Mouse (Mus musculus) left cerebral cortex, adult 11 months (tissue): ENCODE measurements around the gene Itga3.
A peak's percentile ranks its signal among the peaks of the same experiment; 100 is the strongest.

Experiments used
- DNase-seq: peaks from one replicate; pipeline ENCODE4 v3.0.0; 2022; ENCODE audit warnings: low spot score

The Itga3 gene

DNA sequence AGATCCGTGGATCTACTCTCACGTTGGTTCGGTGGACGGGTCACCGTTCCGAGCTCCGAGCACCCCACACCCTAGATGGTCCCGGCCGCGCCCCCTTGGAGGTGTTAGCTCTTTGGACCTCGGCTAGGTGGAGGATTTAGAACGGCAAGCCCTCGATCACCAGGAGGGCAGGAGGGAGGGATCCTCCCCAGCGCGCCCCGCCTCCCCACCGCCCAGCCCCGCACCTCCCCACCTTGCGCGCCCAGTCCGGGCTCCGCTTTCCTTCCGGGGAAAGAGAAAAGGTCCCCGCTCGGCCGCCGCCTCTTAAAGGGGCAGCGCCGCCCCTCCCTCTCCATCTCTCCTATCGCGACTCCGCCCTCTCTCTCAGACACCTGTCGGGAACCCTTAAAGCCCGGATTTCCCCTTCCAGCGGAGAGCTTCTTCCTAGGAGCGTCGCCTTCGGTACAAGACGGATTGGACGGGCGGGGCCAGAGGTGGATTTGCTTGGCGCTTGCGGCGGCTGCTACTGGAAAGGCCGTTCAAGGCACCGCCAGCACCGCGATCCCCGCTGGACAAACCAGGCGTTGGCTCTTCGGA, at the start of gene Itga3:
Gene Itga3 (minus strand): TSS at position 266 of the 576 bp plus-strand sequence.
- DNase-seq: peak; percentile 21

DNA sequence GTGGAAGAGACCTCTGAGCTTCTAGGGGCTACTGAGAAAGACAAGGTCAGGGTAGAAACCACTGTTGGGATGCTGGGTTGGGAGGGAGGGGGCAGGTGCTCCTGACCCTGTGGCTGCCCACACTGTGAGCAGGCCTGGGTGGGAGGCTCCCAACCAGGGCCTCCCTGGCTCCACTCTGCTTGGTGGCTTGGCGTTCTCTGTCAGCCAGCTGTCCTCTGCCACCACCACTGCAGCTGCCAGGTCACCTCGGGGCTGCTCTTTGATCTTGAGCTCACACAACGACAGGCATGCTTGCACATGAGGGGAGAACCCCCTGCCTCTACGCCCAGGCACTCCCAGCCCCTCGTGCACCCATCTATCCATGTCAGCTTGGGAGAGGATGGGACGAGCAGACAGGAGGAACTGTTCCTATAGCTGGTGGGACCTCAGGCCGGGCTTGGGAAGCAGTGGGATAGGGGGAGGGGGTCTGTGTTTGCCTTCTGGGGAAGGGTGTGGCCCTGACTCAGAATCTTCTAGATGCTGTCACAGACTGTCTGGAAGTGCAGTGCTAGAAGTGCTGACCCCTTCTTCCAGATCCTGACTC, 48.9 kb upstream of the Itga3 start:
- no peak for DNase-seq

DNA sequence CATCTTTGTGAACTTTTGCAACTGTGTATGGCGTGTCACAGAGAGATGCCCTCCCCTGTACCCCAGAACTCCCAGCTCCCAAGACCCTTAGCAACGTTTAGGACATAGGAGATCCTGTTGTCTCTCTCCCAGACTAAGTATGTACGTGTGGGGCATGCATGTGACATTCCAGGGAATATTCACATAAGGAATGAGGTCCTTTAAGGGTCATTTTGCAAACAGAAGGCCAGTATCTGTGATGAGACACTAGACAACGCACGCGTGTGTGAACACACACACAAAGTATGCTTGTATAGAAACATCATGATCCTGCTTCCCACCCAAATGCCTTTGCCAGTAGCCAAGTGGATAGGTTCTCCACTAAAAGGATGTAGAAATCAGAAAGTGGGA, 45.5 kb upstream of the Itga3 start:
- DNase-seq: no peak

DNA sequence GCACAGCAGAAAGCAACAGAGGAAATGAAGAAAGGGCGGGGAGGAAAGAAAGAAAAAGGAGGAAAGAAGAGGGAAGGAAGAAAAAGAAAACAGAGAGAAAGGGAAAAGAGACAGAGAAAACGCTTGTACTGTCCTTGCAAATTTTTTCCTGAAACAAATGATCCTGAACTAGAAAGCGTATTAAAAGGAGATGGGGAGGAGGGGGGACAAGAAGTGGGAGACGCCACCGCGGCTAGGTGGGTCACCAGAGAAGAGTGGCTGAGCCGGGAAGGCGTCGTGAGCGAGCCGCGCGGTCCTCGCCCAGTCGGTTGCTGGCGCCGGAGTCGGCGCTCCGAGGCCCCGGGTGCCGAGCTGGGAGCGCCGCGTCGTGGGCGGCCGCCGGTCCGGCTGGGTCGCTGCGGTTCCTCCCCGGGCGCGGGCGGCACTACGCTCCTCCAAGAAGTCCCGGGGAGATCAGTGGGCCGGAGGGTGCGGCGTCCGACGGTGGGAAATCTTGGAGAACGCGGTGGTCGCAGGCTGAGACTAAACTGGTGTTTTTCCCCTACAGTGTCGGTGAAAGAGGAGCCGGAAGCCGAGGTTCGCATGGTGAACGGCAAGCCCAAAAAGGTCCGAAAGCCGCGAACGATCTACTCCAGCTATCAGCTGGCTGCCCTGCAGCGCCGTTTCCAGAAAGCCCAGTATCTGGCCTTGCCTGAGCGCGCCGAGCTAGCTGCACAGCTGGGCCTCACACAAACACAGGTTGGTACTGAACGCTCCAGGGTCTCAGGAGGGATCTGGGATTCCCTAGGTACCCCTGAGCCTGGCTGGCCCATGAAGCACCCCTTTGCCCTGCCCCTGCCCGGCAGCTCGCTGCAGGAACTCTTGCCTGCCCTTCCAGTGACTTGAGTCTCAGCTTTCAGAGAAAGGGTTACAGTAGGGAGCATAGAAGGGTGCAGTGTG, 44.8 kb upstream of the Itga3 start:
- no peak for DNase-seq

DNA sequence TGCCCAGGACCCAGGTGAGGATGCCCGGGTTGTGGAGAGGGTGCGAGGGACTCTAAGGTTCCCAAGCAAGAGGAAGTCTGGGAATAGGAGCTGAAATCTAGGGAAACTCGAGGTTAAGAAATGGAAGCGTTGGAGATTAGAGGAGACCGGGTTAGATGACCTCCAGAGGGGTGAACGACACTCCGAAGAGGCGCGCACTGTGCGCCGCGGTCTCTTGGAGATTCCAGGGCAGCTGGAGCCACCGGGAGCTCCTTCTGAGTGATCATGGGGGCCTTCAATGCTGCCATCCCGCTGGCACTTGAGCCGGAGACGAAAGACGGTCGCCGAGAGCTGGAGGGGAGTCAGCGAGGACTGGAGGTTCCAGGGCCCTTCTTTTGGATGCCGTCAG, 44.0 kb upstream of the Itga3 start:
- DNase-seq: no peak

DNA sequence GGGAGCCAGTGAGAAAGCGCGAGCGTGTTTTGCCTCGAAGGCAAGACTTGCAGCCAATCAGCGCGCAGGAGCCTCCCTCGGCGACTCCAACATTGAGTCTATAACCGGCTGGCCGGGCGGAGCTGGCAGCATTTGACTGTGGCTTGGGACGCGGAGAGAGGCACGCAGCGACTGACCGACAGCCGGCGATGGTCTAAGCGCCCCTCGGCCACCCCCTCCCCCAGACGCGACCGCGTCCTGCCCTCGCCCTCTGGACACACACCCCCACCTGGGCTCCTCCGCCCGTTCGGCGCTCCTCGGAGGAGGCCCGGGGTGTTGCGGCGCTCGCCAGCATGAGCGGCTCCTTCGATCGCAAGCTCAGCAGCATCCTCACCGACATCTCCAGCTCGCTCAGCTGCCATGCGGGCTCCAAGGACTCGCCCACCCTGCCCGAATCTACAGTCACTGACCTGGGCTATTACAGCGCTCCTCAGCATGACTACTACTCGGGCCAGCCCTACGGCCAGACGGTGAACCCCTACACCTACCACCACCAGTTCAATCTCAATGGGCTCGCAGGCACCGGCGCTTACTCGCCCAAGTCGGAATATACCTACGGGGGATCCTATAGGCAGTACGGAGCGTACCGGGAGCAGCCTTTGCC, 43.5 kb upstream of the Itga3 start, which contains the start of gene Dlx3:
Gene Dlx3 (plus strand): TSS at position 130 of the 643 bp plus-strand sequence.
- no peak for DNase-seq

DNA sequence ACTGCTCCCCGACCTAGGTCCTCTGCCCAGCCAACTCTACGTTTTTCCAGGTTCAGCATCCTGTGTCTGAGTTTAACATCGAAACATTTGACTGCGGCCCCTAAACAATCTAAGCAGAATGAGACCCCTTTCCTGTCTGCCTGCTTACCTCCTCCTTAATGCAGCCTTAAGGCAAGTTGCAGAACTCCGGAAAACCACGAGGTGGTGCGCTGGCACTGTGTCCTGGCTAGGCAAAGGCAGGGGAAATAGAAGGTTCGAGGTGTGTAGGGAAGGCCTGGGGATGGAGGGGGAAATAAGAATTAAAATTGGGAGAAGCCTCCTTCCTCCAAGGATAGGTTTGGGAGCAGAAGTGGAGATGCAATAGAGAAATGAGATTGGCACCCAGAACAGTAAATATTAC, 41.9 kb upstream of the Itga3 start:
- peak; percentile 45 for DNase-seq

DNA sequence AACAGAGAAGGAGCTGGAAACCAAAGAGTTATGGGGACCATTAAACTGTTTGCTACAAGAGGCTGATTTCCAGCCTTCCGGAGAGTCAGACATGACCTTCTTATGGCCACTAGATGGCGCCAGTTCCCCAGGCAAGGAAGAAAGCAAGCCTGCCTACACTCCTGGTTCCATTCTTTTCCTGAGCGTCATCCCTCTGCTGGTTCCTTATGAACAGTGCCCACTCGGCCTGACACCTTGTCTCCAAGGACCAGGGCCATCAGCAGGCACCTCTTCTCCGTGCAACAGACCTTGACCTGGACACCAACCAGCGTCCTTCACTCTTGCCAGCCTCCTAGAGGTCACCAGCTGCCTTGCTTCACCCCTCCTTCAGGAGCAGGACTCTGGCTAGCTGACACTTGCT, 40.4 kb upstream of the Itga3 start:
- DNase-seq: peak; percentile 42

DNA sequence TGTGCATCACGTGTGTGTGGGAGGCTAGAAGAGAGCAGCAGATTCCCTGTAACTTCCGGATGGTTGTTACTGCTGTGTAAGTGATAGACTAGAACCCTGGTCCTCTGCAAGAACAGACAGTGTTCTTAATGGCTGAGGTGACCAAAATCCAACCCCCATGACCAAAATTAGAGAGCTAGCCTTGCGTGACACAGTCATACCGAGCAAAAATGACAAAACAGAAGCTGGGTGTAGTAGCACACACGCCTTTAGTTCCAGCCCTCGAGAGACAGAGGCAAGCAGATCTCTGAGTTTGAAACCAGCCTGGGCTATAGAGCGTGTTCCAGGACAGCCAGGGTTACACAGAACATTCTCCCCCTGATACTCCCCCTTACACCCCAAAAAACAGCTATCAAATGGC, 33.5 kb upstream of the Itga3 start:
- DNase-seq: no peak

DNA sequence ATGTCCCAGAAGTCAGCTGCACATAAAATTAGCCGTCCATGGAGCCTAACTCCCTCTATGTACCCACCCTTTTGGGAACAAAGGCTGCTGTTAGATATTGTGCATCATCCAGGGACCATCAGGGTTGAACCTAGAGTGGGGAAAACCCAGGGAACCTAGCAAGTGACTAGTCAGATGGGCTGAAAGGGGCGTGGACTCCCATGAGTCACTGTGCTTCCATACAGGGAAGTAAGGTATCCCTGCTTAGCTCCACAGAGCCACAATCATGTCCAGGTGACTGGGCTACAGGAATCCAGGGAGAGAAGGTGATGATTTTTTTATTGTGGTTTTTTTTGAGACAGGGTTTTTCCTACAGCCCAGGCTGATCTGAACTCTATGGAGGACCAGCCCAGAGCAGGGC, 32.4 kb upstream of the Itga3 start:
- DNase-seq: no peak

DNA sequence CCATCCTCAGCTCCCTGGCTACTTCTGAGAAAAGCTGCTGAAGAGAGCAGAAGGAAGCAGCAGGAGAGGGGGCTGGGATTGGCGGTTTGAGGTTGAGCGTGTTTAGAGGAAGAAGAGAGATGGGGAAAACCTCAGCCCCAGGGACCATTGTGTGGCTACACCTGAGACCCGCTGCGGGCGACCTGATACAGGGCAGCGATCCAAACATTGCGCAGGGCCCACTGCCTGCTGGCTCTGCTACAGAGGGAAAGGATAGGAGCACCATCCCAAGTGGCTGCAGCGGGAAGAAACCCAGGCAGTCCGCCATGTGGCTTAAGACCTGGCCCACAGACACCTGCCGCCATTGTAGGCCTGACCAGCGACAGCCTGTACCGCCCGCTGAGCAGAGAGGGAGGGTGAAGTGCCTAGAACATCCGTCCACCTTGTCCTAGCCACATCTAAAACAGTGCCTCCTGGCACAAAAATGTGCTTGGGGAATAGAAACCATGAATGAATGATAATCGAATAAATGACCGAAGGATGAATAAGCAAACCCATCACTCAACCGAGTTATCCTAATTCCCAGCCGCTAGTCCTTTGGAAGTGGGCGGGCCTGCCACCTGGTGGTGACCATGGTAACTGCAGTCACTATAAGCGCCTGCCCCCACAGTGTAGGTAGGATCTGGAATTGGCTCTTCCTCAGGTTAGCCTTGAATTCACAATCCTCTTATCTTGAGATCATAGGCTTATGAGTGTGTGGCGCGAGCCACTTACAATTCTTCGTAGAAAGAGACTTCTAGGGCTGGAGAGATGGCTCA, 30.0 kb upstream of the Itga3 start:
- DNase-seq: peak; percentile 39

DNA sequence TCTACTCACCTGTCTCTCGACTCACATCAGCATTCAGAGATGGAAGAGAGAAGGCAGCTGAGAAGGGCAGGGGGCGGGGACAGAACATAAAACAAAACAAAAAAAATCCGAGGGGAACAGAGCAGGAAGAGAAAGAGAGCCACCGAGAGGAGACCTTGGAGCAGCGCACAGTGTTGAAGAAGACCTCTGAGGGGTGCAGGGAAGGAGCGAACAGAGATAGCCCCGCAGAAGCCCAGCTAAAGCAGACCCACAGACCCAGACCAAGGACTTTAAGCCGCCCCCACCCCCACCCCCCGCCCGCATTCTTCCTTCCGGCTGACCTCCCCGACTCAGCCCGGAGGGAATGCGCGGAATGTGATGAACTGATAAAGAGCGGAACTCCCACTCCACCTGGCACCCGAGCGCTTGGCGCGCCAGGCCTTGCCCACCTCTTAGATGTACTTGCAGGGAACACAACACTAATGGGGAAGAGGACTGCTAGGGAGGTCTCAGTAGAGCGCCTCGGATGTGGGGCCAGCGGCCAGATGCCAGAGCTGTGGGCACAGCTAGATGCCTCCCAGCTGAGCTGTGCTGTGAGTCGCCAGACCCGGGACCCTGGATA, 28.8 kb upstream of the Itga3 start:
- DNase-seq: no peak

DNA sequence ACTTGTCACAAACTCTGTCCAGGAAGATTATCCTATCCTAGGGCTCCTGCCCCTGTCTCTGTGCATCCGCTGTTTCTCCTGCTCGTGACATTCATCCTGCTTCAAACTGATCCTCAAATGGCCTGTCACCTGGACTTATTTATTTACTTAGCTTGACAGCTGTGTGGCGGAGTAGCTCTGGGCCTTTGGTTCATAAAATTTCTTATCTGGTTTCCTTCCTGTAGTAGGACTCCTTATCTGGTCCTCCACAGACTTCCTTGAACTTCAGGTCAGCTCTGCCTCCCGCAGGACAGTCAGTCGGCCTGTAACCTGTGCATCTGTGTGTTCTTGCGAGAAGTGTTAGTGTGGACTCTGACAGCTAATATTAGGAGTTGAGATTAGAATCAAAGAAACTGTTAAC, 27.7 kb upstream of the Itga3 start:
- no peak for DNase-seq

DNA sequence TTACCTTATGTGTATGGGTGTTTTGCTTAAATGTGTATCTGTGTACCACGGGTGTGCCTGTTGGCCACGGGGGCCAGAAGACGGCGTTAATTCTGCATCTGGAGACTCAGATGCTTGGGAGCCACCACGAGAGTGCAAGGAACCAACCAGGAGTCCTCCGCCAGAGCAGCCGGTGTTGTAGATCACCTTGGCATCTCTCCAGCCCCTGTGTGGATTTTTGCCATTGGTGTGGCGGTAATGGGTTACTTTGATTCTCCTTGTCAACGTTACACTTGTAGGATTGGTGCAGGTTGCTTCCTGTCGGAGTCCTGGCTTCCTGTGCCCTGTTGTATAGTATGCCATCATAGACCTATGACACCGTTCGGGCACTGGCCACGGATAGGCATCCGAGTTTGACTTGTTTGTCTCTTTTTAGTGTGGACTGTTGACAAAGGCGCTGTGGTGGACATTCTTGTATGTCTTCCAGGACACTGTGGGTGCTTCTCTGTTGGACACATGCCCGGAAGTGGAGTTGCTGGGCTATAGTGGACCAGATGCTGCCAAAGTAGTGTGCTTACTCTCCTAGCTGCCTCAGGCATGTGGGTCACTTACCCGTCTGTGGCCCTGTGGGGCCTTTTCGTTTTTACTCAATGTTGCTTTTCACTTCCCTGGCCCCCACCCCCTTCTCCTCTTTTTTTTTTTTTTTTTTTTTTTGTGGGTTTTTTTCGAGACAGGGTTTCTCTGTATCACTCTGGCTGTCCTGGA, 25.7 kb upstream of the Itga3 start:
- no peak for DNase-seq

DNA sequence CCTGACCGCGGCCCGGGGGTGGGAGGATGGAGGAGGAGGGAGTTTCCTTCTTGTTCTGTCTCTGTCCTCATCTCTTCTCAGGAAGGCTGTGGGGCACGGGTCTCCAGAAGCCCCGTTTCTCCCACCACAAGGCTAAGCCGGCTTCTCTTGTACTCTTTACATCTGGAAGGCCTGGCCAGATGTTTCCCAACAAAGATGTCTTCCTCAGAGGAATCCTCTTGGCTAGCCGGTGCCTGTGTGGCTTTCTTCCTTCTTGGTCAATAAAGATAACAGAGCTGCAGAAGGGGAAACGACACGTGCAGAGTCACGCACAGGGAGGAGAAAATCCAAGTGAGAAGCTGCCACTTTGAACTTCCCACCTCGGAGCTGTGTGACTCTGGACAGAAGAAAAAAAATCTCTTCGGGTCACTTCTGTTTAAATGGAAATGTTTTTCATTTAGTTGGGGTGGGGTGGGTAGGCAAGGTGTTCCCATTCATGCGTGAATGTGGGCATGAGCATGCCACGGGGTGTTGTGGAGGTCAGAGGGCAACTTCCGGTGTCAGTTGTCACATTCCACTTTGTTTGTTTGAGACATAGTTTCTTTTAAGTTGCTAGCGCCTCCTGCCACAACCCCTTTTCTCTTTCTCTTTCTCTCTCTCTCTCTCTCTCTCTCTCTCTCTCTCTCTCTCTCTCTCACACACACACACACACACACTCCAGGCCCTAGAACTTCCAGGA, 24.6 kb upstream of the Itga3 start:
- no peak for DNase-seq

DNA sequence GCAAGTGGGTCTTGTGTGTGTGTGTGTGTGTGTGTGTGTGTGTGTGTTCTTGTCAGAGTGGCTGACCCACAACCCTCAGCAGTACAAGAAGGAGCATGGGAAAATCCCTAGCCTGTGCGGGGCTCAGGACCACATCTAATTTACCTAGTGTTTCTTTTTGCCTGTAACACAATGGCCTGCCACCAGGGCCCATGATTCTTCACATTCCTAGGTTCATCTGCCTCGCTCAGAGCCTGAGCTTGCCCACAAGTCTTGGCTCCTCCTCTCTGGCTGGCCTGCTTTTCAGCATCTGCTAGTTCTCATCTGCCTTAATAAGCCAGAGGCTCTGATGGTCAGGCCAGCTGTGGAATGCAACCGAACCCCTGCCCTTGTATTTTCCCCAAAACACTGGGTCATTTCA, 23.8 kb upstream of the Itga3 start:
- DNase-seq: no peak

DNA sequence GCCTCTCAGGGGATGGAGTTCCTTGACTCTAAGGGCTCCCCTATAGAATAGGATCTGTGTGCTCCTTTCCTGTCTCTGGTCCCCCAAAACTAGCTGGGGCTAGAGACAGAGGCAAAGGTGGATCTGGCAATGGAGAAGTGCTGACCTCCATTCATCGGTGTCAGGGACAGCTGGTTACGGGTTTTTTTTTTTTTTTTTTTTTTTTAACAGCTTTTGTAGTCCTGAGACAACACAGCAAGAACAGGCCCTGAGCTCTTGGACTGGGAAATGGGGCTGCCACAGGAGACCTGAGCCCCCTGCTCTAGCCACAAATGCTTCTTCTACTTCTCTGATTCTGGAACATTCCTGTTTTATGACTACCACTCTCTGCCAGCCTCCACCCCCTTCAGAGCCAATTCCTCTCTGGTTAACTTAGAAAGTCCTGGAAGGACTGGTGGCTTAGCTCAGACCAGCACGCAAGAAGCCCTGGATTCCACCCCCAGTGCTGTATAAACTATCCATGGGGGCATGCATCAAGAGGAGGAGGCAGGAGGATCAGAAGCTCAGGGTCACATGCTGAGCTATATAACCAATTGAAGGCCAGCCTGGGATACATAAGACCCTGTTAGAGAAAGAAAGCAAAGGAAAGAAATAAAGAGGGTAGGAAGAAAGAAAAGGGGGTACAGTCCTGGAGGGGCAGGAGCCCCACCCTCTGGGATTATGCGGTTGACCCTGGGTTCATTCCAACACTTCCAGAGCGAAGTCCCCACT, 21.9 kb upstream of the Itga3 start:
- DNase-seq: no peak

DNA sequence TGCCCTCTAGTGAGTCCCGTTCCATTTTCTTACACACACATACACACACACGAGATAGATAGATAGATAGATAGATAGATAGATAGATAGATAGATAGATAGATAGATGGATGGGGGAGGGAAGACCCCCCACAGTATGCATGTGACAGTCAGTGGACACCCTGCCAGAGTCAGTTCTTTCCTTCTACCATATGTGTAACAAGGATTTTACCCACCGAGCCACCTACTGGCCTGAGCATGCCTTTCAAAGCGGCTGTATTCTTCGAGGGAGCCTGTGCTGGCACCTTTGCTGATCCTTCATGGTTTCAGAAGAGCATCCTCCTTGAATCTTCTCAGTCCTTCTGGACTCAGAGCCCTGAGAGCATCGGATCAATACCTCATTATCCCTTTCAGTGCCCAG, 21.3 kb upstream of the Itga3 start:
- DNase-seq: no peak

DNA sequence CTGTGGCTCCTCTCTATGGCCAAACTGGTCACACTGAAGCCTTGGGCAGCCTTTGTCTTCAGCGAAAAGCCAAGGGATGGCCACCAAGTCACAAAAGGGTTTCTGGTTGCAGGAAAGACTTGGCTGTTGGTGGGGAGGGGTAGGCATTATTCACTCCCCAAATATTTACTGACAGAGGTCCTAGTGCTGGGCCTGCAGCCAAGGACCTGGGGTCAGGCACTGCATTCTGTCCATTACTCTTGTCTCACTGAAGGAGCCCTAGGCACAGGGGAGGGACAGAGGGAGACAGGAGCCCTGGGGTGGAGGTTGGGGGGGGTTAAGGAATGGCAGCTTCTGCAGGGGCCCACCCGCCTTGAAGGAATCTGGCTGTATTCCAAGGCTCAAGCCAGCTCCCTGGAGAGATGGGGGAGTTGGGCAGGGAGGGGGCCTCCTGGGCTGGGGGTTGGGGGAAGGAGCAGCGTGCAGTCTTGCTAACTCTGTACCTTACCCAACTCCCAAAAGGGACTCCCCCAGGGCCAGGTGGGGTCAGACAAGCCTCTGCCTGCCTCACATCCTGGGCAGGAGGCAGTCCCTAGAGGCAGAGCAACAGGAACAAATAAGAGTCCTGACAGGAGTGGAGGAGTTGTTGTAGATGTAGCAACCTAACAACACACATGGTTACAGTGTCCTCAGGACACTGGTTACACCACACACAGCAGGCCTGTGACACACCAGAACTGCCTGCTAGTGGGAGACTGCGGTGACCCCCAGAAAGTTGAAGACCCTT, 20.2 kb upstream of the Itga3 start:
- no peak for DNase-seq
